Mouse (Mus musculus): ENCODE data around the gene Sspo. TPM values are rescaled to one million over a fixed set of nuclear protein-coding genes. Genes with fewer than 3 reads are reported as not detected.

Sspo gene
- polyA plus RNA-seq, 1 experiment: 2.5 TPM

DNA sequence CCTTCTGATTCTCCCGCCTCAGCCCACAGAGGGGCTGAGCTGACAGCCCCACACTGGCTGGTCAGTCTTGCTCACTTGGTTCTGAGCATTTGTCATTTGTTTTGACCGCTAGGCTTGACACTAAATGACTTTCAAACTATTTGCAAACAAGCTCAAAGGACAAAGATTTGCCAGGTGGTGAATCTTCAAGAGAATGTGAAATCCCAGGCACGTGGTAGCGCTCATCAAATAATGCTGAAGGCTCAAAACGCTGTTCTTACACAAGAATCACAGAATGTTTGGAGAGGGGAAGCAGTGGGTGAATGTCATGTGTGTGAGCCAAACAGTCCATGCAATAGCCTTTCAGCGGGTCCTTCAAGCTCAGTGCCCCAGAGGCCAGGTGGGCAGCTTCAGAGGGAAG is 13.4 kb upstream of the Sspo start:
- Histone ChIP-seq H3K36me3 (ENCODE audit: control insufficient read depth, insufficient read depth) (no peaks in the 10 kb centered on the region), H3K27me3 (ENCODE audit: control insufficient read depth, insufficient read depth, insufficient read length) (no peaks in the 10 kb centered on the region), H3ac (ENCODE audit: control insufficient read depth, insufficient read length) (no peak overlapping the region), H3K4me2 (ENCODE audit: low read depth) (no peak overlapping the region), H3K79me2 (ENCODE audit: control insufficient read depth, insufficient read depth) (no peaks in the 10 kb centered on the region), H3K4me3 (no peak overlapping the region)
- TF ChIP-seq TCF3 (IDR thresholded peaks at IDR 0.05; ENCODE audit: insufficient read length, low read depth) (no peak), MYOD1 (IDR thresholded peaks at IDR 0.05; ENCODE audit: control insufficient read depth in 1 of 3, insufficient read length in 2 of 3, low read depth in 2 of 3) (no peak), CEBPB (IDR thresholded peaks at IDR 0.05; ENCODE audit: insufficient read depth, poor library complexity, severe bottlenecking) (no peak), REST (IDR thresholded peaks at IDR 0.05; ENCODE audit: insufficient read depth, insufficient read length) (no peak), USF1 (IDR thresholded peaks at IDR 0.05; ENCODE audit: low read depth) (no peak), MAX (IDR thresholded peaks at IDR 0.05; ENCODE audit: low read depth) (no peak), POLR2A (IDR thresholded peaks at IDR 0.05; ENCODE audit: insufficient read length, low read depth) (no peak), MYOG (IDR thresholded peaks at IDR 0.05; ENCODE audit: control insufficient read depth in 1 of 3, insufficient read depth in 1 of 3, insufficient read length in 2 of 3, low read depth in 2 of 3) (no peak), TCF12 (IDR thresholded peaks at IDR 0.05; ENCODE audit: insufficient read depth, poor library complexity, severe bottlenecking) (no peak), E2F4 (IDR thresholded peaks at IDR 0.05; ENCODE audit: insufficient read depth) (no peak), POLR2AphosphoS2 (IDR thresholded peaks at IDR 0.05; ENCODE audit: insufficient read length, low read depth) (no peak), SRF (IDR thresholded peaks at IDR 0.05; ENCODE audit: control insufficient read depth, insufficient read length, low read depth) (no peak)

DNA sequence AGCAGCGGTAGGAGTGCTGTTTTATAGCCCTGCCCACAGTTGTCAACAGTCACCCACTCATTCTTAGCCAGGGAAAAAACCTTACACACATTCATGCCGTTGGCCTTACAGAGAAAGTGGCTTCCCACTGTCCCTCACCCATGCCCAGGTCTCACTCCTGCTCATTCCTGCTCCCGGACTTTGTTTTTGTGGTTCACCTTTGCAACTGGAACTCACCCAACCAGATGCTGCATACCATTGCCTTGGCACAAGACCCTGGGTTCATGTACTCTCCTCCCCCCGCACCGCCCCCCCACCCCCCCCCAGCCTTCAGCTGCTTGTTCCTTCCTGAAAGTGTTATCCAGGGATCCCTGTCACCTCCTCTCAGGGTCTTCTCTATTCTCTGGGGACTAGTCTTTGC is 12.9 kb upstream of the Sspo start:
- TF ChIP-seq E2F4 (IDR thresholded peaks at IDR 0.05; ENCODE audit: insufficient read depth) (no peak), SRF (IDR thresholded peaks at IDR 0.05; ENCODE audit: control insufficient read depth, insufficient read length, low read depth) (no peak), REST (IDR thresholded peaks at IDR 0.05; ENCODE audit: insufficient read depth, insufficient read length) (no peak), TCF12 (IDR thresholded peaks at IDR 0.05; ENCODE audit: insufficient read depth, poor library complexity, severe bottlenecking) (no peak), USF1 (IDR thresholded peaks at IDR 0.05; ENCODE audit: low read depth) (no peak), MYOD1 (IDR thresholded peaks at IDR 0.05; ENCODE audit: control insufficient read depth in 1 of 3, insufficient read length in 2 of 3, low read depth in 2 of 3) (no peak), MAX (IDR thresholded peaks at IDR 0.05; ENCODE audit: low read depth) (no peak), TCF3 (IDR thresholded peaks at IDR 0.05; ENCODE audit: insufficient read length, low read depth) (no peak), MYOG (IDR thresholded peaks at IDR 0.05; ENCODE audit: control insufficient read depth in 1 of 3, insufficient read depth in 1 of 3, insufficient read length in 2 of 3, low read depth in 2 of 3) (no peak), CEBPB (IDR thresholded peaks at IDR 0.05; ENCODE audit: insufficient read depth, poor library complexity, severe bottlenecking) (no peak), POLR2AphosphoS2 (IDR thresholded peaks at IDR 0.05; ENCODE audit: insufficient read length, low read depth) (no peak), POLR2A (IDR thresholded peaks at IDR 0.05; ENCODE audit: insufficient read length, low read depth) (no peak)
- H3K36me3 ChIP-seq (ENCODE audit: control insufficient read depth, insufficient read depth): no peaks in the 10 kb centered on the region
- no peaks in the 10 kb centered on the region for H3K27me3 ChIP-seq (ENCODE audit: control insufficient read depth, insufficient read depth, insufficient read length)
- H3K79me2 ChIP-seq (ENCODE audit: control insufficient read depth, insufficient read depth): no peaks in the 10 kb centered on the region
- no peak overlapping the region for H3K4me3 ChIP-seq
- H3ac ChIP-seq (ENCODE audit: control insufficient read depth, insufficient read length): no peak overlapping the region
- no peak overlapping the region for H3K4me2 ChIP-seq (ENCODE audit: low read depth)

DNA sequence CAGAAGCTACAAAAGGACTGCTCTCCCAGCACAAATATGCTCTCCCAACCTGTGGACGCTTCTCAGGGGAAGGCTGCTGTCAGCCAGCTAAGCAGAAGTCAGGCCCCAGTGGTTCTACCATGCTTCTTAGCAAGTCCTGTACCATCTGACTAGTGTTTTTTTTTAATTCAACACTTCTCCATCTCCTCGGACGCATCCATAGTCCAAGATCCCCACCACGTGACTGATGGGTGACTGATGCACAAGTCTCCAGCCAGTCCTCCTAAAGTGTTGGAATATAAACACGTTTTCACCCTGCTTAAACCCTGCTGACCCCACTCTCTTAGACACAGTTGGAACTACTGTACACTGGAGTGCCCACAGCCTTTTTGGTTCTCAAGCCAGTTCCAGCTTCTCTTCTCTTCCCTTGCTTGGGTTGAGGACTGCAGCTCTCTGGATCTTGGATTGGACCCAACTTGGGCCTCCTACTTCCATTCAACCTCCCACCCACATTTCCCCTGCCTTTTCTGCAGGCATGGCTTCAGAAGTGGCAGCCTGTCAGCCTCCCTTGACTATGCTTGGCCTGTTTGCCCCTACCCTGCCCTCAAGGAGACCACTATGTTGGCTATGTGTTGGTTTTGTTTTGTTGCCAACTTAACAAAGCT is 12.2 kb upstream of the Sspo start:
- Histone ChIP-seq H3K4me2 (ENCODE audit: low read depth) (no peak overlapping the region), H3K27me3 (ENCODE audit: control insufficient read depth, insufficient read depth, insufficient read length) (no peaks in the 10 kb centered on the region), H3K4me3 (no peak overlapping the region), H3K79me2 (ENCODE audit: control insufficient read depth, insufficient read depth) (no peaks in the 10 kb centered on the region), H3K36me3 (ENCODE audit: control insufficient read depth, insufficient read depth) (no peaks in the 10 kb centered on the region), H3ac (ENCODE audit: control insufficient read depth, insufficient read length) (no peak overlapping the region)
- TF ChIP-seq TCF3 (IDR thresholded peaks at IDR 0.05; ENCODE audit: insufficient read length, low read depth): no peak
- no peak for TF ChIP-seq MYOG (IDR thresholded peaks at IDR 0.05; ENCODE audit: control insufficient read depth in 1 of 3, insufficient read depth in 1 of 3, insufficient read length in 2 of 3, low read depth in 2 of 3)
- TF ChIP-seq POLR2AphosphoS2 (IDR thresholded peaks at IDR 0.05; ENCODE audit: insufficient read length, low read depth): no peak
- TF ChIP-seq USF1 (IDR thresholded peaks at IDR 0.05; ENCODE audit: low read depth): no peak
- no peak for TF ChIP-seq E2F4 (IDR thresholded peaks at IDR 0.05; ENCODE audit: insufficient read depth)
- TF ChIP-seq REST (IDR thresholded peaks at IDR 0.05; ENCODE audit: insufficient read depth, insufficient read length): no peak
- no peak for TF ChIP-seq CEBPB (IDR thresholded peaks at IDR 0.05; ENCODE audit: insufficient read depth, poor library complexity, severe bottlenecking)
- TF ChIP-seq POLR2A (IDR thresholded peaks at IDR 0.05; ENCODE audit: insufficient read length, low read depth): no peak
- no peak for TF ChIP-seq MYOD1 (IDR thresholded peaks at IDR 0.05; ENCODE audit: control insufficient read depth in 1 of 3, insufficient read length in 2 of 3, low read depth in 2 of 3)
- no peak for TF ChIP-seq MAX (IDR thresholded peaks at IDR 0.05; ENCODE audit: low read depth)
- no peak for TF ChIP-seq TCF12 (IDR thresholded peaks at IDR 0.05; ENCODE audit: insufficient read depth, poor library complexity, severe bottlenecking)
- no peak for TF ChIP-seq SRF (IDR thresholded peaks at IDR 0.05; ENCODE audit: control insufficient read depth, insufficient read length, low read depth)

DNA sequence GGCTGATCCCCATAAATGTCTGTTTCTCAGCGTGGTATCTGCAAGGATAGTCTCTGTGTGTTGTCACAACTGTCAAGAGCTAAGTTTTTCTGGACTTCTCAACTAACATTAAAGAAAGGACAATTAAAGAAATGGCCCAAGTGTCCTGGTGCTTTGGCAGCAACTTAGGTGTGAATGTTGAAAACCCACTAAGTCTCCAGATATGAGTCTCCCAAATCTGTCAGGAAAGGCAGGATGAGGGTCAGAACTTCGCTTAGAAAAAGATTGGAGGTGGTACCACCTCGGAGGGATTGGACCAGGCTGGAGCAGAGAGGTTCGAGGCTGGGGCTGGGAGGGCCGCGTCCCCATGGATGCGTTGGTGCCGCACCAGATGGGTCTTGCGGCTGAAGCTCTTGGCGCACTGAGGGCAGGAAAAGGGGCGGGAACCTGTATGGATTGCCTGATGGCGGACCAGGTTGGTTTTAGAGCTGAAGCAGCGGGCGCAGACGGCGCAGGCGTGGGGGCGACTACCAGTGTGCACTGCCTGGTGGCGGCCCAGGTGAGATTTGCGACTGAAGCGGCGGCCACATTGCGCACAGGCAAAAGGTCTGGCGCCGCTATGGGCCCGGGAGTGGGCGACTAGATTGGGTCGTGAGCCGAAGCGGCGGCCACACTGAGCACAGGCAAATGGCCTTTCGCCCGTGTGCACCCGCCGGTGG is 10.2 kb upstream of the Sspo start:
- H3K79me2 ChIP-seq (ENCODE audit: control insufficient read depth, insufficient read depth): no peaks in the 10 kb centered on the region
- TF ChIP-seq MYOG (IDR thresholded peaks at IDR 0.05; ENCODE audit: control insufficient read depth in 1 of 3, insufficient read depth in 1 of 3, insufficient read length in 2 of 3, low read depth in 2 of 3) (no peak), CEBPB (IDR thresholded peaks at IDR 0.05; ENCODE audit: insufficient read depth, poor library complexity, severe bottlenecking) (no peak), SRF (IDR thresholded peaks at IDR 0.05; ENCODE audit: control insufficient read depth, insufficient read length, low read depth) (no peak), MAX (IDR thresholded peaks at IDR 0.05; ENCODE audit: low read depth) (no peak), REST (IDR thresholded peaks at IDR 0.05; ENCODE audit: insufficient read depth, insufficient read length) (no peak), TCF3 (IDR thresholded peaks at IDR 0.05; ENCODE audit: insufficient read length, low read depth) (no peak), USF1 (IDR thresholded peaks at IDR 0.05; ENCODE audit: low read depth) (no peak), TCF12 (IDR thresholded peaks at IDR 0.05; ENCODE audit: insufficient read depth, poor library complexity, severe bottlenecking) (no peak), MYOD1 (IDR thresholded peaks at IDR 0.05; ENCODE audit: control insufficient read depth in 1 of 3, insufficient read length in 2 of 3, low read depth in 2 of 3) (no peak)
- no peaks in the 10 kb centered on the region for H3K27me3 ChIP-seq (ENCODE audit: control insufficient read depth, insufficient read depth, insufficient read length)
- H3K4me3 ChIP-seq: no peak overlapping the region
- no peaks in the 10 kb centered on the region for H3K36me3 ChIP-seq (ENCODE audit: control insufficient read depth, insufficient read depth)
- H3ac ChIP-seq (ENCODE audit: control insufficient read depth, insufficient read length): no peak overlapping the region
- H3K4me2 ChIP-seq (ENCODE audit: low read depth): no peak overlapping the region
